Mouse (Mus musculus) neural tube, embryonic 12.5 days (tissue): Measurements from ENCODE around the gene E2f8. TPM values are rescaled to one million over a fixed set of nuclear protein-coding genes. Genes with fewer than 3 reads are reported as not detected.

ENCODE experiments used
- ATAC-seq: fragments of 200-750 bp; cut with Nextera tagmentation; 2 replicates; pipeline ENCODE4 v1.8.0; 2017; ENCODE audit warnings: low read depth, mild to moderate bottlenecking, moderate TSS enrichment, moderate library complexity; ENCODE audit not compliant: low FRiP score
- H3K27ac ChIP-seq: fragments of 300-500 bp; sonication (generic); 2 replicates; pipeline ENCODE4 v1.5.1; 2016
- H3K27me3 ChIP-seq: fragments of 300-500 bp; sonication (generic); replicated peaks from 2 replicates; pipeline ENCODE4 v1.6.1; 2016; ENCODE audit warnings: mild to moderate bottlenecking
- H3K36me3 ChIP-seq: fragments of 300-500 bp; sonication (generic); 2 replicates; pipeline ENCODE4 v1.6.1; 2016; ENCODE audit warnings: mild to moderate bottlenecking
- H3K4me1 ChIP-seq: fragments of 300-500 bp; sonication (generic); 2 replicates; pipeline ENCODE4 v1.6.1; 2016
- H3K4me2 ChIP-seq: fragments of 300-500 bp; sonication (generic); replicated peaks from 2 replicates; pipeline ENCODE4 v1.6.1; 2016; ENCODE audit warnings: mild to moderate bottlenecking
- H3K4me3 ChIP-seq: fragments of 300-500 bp; sonication (generic); 2 replicates; pipeline ENCODE4 v1.5.1; 2016
- H3K9ac ChIP-seq: fragments of 300-500 bp; sonication (generic); 2 replicates; pipeline ENCODE4 v1.6.1; 2016; ENCODE audit warnings: mild to moderate bottlenecking
- H3K9me3 ChIP-seq: fragments of 300-500 bp; sonication (generic); 2 replicates; pipeline ENCODE4 v1.6.1; 2016; ENCODE audit warnings: mild to moderate bottlenecking
- WGBS: fragments of 180-500 bp; shearing (Covaris S2); methylation state at CpG from one replicate; pipeline ENCODE4 v1.1.7; 2016; 5-methylcytosine and 5-hydroxymethylcytosine counted together
- polyA plus RNA-seq: library from polyadenylated mRNA; unstranded; fragments of >200 nt; fragmentation: Nextera tagmentation; extraction: Ambion mirVana; gene quantifications from 2 replicates; pipeline ENCODE4 v1.2.1, GENCODE M21; 2016

The E2f8 gene
- polyA plus RNA-seq, 1 experiment from 2014 or later = 12.6 TPM

GRCm38 (mm10) chr7:48829177-48829910 is 52.1 kb downstream of the E2f8 start:
- ATAC-seq = no peak
- H3K27ac ChIP-seq = no peak overlapping the region
- peaks cover 33% of the 10 kb centered on the region for H3K36me3 ChIP-seq
- peaks cover 71% of the 10 kb centered on the region for H3K27me3 ChIP-seq
- no peaks in the 10 kb centered on the region for H3K4me1 ChIP-seq
- H3K4me2 ChIP-seq = no peak overlapping the region
- no peaks in the 10 kb centered on the region for H3K9me3 ChIP-seq
- no peak overlapping the region for H3K4me3 ChIP-seq
- 89% methylated on average over 5 of the region's 5 CpGs for WGBS
- no peak overlapping the region for H3K9ac ChIP-seq

- 94% methylated on average over 6 of the region's 6 CpGs for WGBS
- Histone ChIP-seq H3K36me3 (peaks cover 59% of the 10 kb centered on the region), H3K4me3 (no peak overlapping the region), H3K27ac (no peak overlapping the region), H3K27me3 (peaks cover 31% of the 10 kb centered on the region), H3K4me2 (no peak overlapping the region), H3K9me3 (no peaks in the 10 kb centered on the region), H3K9ac (no peak overlapping the region), H3K4me1 (no peaks in the 10 kb centered on the region)
- no peak for ATAC-seq
Measured at GRCm38 (mm10) chr7:48825170-48825569, 56.2 kb downstream of the E2f8 start.

- Histone ChIP-seq H3K4me2 (no peak overlapping the region), H3K4me3 (no peak overlapping the region), H3K9me3 (no peaks in the 10 kb centered on the region), H3K4me1 (no peaks in the 10 kb centered on the region), H3K9ac (no peak overlapping the region), H3K27me3 (peaks cover 26% of the 10 kb centered on the region), H3K36me3 (peaks cover 64% of the 10 kb centered on the region), H3K27ac (no peak overlapping the region)
- no peak for ATAC-seq
- 93% methylated on average over 1 of the region's 1 CpGs for WGBS
Measured at GRCm38 (mm10) chr7:48824671-48825070, 56.7 kb downstream of the E2f8 start.

GRCm38 (mm10) chr7:48823621-48824020 is 57.8 kb downstream of the E2f8 start:
- peaks cover 75% of the 10 kb centered on the region for H3K36me3 ChIP-seq
- no peak overlapping the region for H3K4me3 ChIP-seq
- H3K9ac ChIP-seq = no peak overlapping the region
- WGBS = 94% methylated on average over 3 of the region's 3 CpGs
- no peak for ATAC-seq
- H3K9me3 ChIP-seq = no peaks in the 10 kb centered on the region
- H3K4me1 ChIP-seq = no peaks in the 10 kb centered on the region
- H3K4me2 ChIP-seq = no peak overlapping the region
- peaks cover 17% of the 10 kb centered on the region for H3K27me3 ChIP-seq
- H3K27ac ChIP-seq = no peak overlapping the region

GRCm38 (mm10) chr7:48821654-48822053 is 59.7 kb downstream of the E2f8 start:
- Histone ChIP-seq H3K36me3 (peaks cover 76% of the 10 kb centered on the region), H3K4me1 (no peaks in the 10 kb centered on the region)

More at GRCm38 (mm10) chr7:48821654-48822053, 59.7 kb downstream of the E2f8 start:
- no peak overlapping the region for H3K27ac ChIP-seq
- 94% methylated on average over 5 of the region's 5 CpGs for WGBS
- 0 out of 2 replicates have a peak, but pooled peaks cover 5% of the 10 kb centered on the region for H3K27me3 ChIP-seq
- H3K9ac ChIP-seq = no peak overlapping the region
- no peak overlapping the region for H3K4me2 ChIP-seq
- no peak for ATAC-seq
- H3K9me3 ChIP-seq = no peaks in the 10 kb centered on the region
- H3K4me3 ChIP-seq = no peak overlapping the region

Other genes with a start within 250 kb of the E2f8 start
- gene Mrgprb3, start 237.8 kb downstream of the E2f8 start, polyA plus RNA-seq = not detected in 2 replicates
- gene Zdhhc13, start 92.6 kb downstream of the E2f8 start, polyA plus RNA-seq = 34.0 and 42.6 TPM in 2 replicates
- gene Csrp3, start 33.6 kb downstream of the E2f8 start, polyA plus RNA-seq = 0.67 and 3.0 TPM in 2 replicates
- 25.2 and 28.5 TPM in 2 replicates for gene Nav2, start 27.1 kb upstream of the E2f8 start, polyA plus RNA-seq